Mouse (Mus musculus) stomach, embryonic 16.5 days (tissue): Measurements from ENCODE around the gene Kdm5c. TPM values are rescaled to one million over a fixed set of nuclear protein-coding genes. Genes with fewer than 3 reads are reported as not detected.

Experiments used
- ATAC-seq: fragments of 200-750 bp; cut with Nextera tagmentation; 2 replicates; pipeline ENCODE4 v1.8.0; 2017; ENCODE audit warnings: moderate number of reproducible peaks, moderate TSS enrichment; ENCODE audit not compliant: insufficient read depth, low FRiP score
- H3K27ac ChIP-seq: fragments of 300-500 bp; sonication (generic); 2 replicates; pipeline ENCODE4 v1.5.1; 2014; ENCODE audit warnings: low read length
- H3K27me3 ChIP-seq: fragments of 300-500 bp; sonication (generic); 2 replicates; pipeline ENCODE4 v1.6.1; 2014; ENCODE audit warnings: low read length, control low read depth, mixed read lengths; ENCODE audit not compliant: control insufficient read depth, insufficient read depth
- H3K36me3 ChIP-seq: fragments of 300-500 bp; sonication (generic); 2 replicates; pipeline ENCODE4 v1.6.1; 2014; ENCODE audit warnings: low read length; ENCODE audit not compliant: control insufficient read depth, insufficient read depth
- H3K4me1 ChIP-seq: fragments of 300-500 bp; sonication (generic); 2 replicates; pipeline ENCODE4 v1.6.1; 2014; ENCODE audit warnings: low read length, control low read depth, mixed read lengths; ENCODE audit not compliant: control insufficient read depth, insufficient read depth
- H3K4me2 ChIP-seq: fragments of 300-500 bp; sonication (generic); 2 replicates; pipeline ENCODE4 v1.6.1; 2014; ENCODE audit warnings: low read depth, low read length, mixed read lengths
- H3K4me3 ChIP-seq: fragments of 300-500 bp; sonication (generic); replicated peaks from 2 replicates; pipeline ENCODE4 v1.5.1; 2014; ENCODE audit warnings: mild to moderate bottlenecking, low read length
- H3K9ac ChIP-seq: fragments of 300-500 bp; sonication (generic); 2 replicates; pipeline ENCODE4 v1.6.1; 2014; ENCODE audit warnings: low read length
- H3K9me3 ChIP-seq: fragments of 300-500 bp; sonication (generic); replicated peaks from 2 replicates; pipeline ENCODE4 v1.6.1; 2016; ENCODE audit warnings: low read length, control low read depth; ENCODE audit not compliant: control insufficient read depth
- WGBS: fragments of 180-500 bp; shearing (Covaris S2); extraction: QIAGEN DNeasy Blood & Tissue Kit; methylation state at CpG from one replicate; pipeline ENCODE4 v1.1.7; 2014; 5-methylcytosine and 5-hydroxymethylcytosine counted together
- polyA plus RNA-seq: library from polyadenylated mRNA; unstranded; fragments of >200 nt; fragmentation: Nextera tagmentation; extraction: Ambion mirVana; gene quantifications from 2 replicates; pipeline ENCODE4 v1.2.1, GENCODE M21; 2015

The Kdm5c gene
- polyA plus RNA-seq, 1 experiment from 2014 or later = 35.3 TPM

DNA sequence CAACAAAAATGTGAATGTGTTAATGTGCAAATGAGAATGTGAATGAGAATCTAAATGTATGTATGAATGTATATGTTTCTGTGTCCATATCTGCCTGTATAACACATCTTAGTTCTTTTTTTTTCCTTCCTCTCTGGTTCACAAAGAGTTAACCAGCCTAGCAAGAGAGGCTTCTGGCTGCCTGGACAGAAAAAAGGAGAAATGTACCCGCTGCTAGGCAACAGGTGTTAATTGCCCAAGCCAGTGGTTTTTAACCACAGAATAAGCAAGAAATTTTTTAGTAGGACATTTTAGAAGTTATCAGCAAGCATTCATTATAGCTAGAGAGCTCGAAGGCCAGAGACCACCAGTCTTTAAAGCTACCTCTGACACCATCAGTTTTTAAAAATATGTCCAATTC is 90.0 kb downstream of the Kdm5c start:
- Histone ChIP-seq H3K4me1 (no peaks in the 10 kb centered on the region), H3K9me3 (no peaks in the 10 kb centered on the region), H3K27me3 (peaks cover 3% of the 10 kb centered on the region; the same call in 1 of the 2 replicates), H3K4me2 (no peak overlapping the region), H3K27ac (no peak overlapping the region), H3K9ac (no peak overlapping the region), H3K36me3 (no peaks in the 10 kb centered on the region), H3K4me3 (no peak overlapping the region)
- 38% methylated on average over 2 of the region's 2 CpGs for WGBS
- no peak for ATAC-seq

GRCm38 (mm10) chrX:152323584-152323983 is 90.8 kb downstream of the Kdm5c start:
- no peak overlapping the region for H3K9ac ChIP-seq
- no peak overlapping the region for H3K4me3 ChIP-seq
- H3K27me3 ChIP-seq = peaks cover 9% of the 10 kb centered on the region; the same call in 1 of the 2 replicates
- no peaks in the 10 kb centered on the region for H3K9me3 ChIP-seq
- no peaks in the 10 kb centered on the region for H3K36me3 ChIP-seq
- ATAC-seq = no peak
- no peaks in the 10 kb centered on the region for H3K4me1 ChIP-seq
- H3K4me2 ChIP-seq = no peak overlapping the region
- no peak overlapping the region for H3K27ac ChIP-seq
- 92% methylated on average over 1 of the region's 1 CpGs for WGBS

Other genes starting within 250 kb of the Kdm5c start
- gene Hsd17b10, start 231.2 kb upstream of the Kdm5c start, polyA plus RNA-seq = 191 and 196 TPM in 2 replicates
- gene Ribc1, start 216.7 kb upstream of the Kdm5c start, polyA plus RNA-seq = 2.0 and 2.1 TPM in 2 replicates
- gene Smc1a, start 216.6 kb upstream of the Kdm5c start, polyA plus RNA-seq = 91.0 and 98.3 TPM in 2 replicates
- 3.3 and 3.8 TPM in 2 replicates for gene Iqsec2, start 88.8 kb upstream of the Kdm5c start, polyA plus RNA-seq
- 13.8 and 14.8 TPM in 2 replicates for gene Kantr, start 94.5 kb downstream of the Kdm5c start, polyA plus RNA-seq
- gene Tspyl2, start 109.4 kb downstream of the Kdm5c start, polyA plus RNA-seq = 23.5 and 28.7 TPM in 2 replicates
- gene Gpr173, start 135.7 kb downstream of the Kdm5c start, polyA plus RNA-seq = 3.5 and 4.1 TPM in 2 replicates